Mouse (Mus musculus): ENCODE results near the gene Car9. TPM values are rescaled to one million over a fixed set of nuclear protein-coding genes. Genes with fewer than 3 reads are reported as not detected.
"Not testable (repeated sequence)": the region's sequence is repeated elsewhere in the genome, so short reads cannot be mapped to it uniquely, and the experiment has no call there.

Gene Car9
- total RNA-seq, 2 experiments from 2014 or later: 0.74 to 0.97 TPM

- DNase-seq: no peak
Measured at GRCm38 (mm10) chr4:43530081-43530501, 23.3 kb downstream of the Car9 start.

DNA sequence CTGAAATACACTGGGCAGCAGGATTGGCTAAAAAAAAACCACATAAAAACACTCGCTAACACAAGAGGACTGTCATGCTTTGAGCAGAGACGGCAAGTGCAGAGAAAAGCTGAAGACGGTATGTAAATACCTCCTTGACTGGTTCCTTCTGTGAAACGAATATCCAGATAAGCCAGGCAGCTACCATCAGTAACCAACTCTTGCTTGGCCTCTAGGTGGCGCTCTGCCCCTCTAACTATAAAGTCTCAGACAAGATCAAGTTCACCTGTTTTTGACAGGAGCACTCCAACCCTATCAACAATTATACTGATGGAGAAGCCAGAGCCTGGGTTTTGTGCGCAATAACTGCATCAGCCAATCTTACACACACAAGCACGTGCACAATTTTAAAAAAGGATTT lies 23.8 kb downstream of the Car9 start:
- peak; percentile 83 for DNase-seq

DNA sequence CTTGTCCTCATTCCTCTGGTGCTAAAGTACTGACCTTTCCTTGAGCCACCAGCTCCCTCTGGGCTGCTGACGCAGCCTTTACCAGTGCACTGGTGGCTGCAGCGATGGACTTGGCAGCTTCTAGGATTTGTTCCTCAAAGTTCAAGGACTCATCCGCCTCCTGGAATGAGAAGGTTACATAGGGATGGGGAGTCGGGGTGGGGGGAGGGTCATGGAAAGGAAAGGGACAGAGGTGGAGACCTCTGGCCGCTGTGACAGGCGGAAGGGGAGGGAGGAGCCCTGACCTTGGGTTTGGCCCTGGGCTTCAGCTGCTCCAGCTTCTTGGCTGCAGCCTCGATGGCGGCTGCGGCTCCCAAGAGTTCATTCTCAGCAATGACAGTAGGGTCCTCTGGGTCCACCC lies 26.5 kb downstream of the Car9 start:
- DNase-seq: no peak

GRCm38 (mm10) chr4:43535628-43536027 lies 28.9 kb downstream of the Car9 start:
- no peak for DNase-seq

DNA sequence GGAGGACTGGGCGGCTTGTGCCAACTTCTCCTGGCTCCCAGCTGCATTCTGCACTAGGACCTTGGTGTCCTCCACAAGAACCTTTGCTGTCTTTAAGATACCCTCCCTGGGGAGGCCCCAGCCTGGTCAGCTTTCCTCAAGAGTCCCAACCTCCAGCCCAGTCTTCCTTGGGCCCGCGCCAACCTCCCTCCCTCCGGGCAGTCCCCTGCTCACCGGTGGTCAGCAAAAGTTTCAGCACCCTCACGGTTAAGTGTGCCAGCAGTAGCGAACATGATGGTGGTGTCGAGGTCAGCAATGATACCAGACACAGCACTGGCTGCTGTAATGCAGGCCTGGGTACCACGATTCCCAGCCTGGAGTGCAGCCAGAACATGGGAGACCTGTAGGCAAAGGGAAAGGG lies 29.3 kb downstream of the Car9 start:
- DNase-seq: no peak

DNA sequence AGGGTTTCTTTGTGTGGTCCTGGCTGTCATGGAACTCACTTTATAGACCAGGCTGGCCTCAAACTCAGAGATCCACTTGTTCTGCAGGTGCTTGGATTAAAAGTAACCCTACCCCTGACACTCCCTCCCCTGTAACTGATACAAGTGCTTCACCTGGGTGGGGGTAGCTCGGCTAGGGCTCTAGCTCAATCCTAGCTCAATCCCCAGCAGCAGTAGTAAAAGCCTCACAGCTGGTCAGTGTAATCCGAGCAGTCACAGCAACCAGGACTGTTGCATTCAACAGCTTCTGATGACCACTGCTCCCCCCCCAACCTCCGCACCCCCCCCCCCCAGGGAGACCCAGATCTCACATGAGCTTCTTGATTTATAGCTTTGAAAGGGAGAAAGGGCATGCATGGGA lies 35.3 kb downstream of the Car9 start:
- no peak for DNase-seq

GRCm38 (mm10) chr4:43546375-43547047 lies 39.7 kb downstream of the Car9 start:
- peak; percentile 61 for DNase-seq

DNA sequence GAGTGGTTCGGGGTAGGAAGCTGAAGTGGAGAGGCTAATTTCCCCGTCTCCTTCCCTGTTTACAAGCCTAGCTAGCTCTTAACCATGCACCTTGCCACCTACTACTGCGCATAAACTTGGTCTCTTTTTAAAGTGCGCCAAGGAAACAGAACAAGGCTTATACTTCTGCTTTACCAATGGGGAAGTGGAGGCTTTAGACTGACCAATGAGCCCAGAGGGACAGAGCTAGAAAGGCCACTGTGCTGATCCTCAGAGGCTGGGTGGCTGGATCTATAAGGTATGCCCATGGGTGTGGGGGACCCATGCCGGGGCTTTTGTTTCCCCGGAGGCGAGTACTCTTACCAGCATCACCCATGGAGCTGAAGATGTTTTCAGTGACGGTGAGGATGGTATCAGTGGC lies 40.4 kb downstream of the Car9 start:
- DNase-seq: no peak

- no peak for DNase-seq
Measured at GRCm38 (mm10) chr4:43549055-43549454, 42.3 kb downstream of the Car9 start.

GRCm38 (mm10) chr4:43551854-43552253 lies 45.1 kb downstream of the Car9 start:
- not testable (repeated sequence) for DNase-seq

GRCm38 (mm10) chr4:43552437-43552836 lies 45.7 kb downstream of the Car9 start:
- DNase-seq: no peak

DNA sequence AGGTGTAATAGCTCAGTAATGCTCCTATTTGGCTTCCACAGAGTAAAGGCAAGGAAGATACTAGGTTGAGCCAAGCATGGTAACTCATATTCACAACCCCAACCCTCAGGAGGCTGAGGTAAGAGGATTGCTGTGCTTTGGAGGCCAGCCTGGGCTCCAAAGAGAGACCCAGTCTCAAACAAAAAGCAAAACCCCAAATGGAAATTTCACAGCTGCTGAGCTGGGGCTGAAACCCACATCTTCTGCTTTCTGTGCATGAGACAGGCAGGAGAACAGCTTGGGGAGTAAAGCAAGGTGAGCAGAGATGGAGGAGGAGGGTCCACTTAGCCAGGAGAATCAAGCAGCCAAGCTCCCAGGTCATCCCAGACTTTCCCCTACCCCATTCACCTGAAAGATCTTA lies 47.1 kb downstream of the Car9 start:
- no peak for DNase-seq

- no peak for DNase-seq
Measured at GRCm38 (mm10) chr4:43555926-43556325, 49.2 kb downstream of the Car9 start.

- peak; percentile 46 for DNase-seq
Measured at GRCm38 (mm10) chr4:43558028-43558630, 51.4 kb downstream of the Car9 start.

DNA sequence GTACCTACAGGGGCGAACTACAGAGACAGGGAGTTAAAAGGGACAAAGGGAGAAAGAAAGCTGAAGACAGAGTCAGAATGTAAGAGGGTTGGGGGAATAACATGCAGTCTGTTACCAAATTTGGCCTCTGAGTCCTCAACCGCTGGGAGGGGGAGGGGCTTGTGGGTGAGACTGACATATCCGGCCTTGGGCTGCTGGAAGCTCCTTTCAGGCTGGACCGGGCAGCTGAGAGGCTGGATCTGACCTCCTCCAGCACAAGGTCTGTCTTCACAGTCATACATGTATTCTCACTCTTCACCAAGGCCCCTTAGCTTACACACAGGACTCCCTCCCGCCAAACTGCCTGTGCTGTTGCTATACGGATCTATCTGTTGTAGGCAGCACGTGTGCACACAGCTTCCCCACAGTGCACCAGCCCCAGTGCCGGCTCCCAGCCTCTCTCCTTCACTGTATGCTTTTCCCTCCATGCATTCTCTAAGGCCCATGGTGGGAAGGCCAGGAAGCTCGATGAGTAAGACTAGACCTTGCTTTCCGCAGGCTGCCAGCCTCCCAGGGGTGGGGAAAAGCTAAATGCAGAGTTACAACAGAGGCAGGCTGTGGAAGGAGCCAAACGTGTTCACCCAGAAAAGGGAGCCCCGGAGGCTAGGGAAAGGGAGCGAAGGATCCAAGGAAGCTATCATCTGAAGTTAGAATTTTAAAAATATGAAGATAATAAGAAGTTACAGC lies 52.0 kb downstream of the Car9 start:
- peak; percentile 88 for DNase-seq

DNA sequence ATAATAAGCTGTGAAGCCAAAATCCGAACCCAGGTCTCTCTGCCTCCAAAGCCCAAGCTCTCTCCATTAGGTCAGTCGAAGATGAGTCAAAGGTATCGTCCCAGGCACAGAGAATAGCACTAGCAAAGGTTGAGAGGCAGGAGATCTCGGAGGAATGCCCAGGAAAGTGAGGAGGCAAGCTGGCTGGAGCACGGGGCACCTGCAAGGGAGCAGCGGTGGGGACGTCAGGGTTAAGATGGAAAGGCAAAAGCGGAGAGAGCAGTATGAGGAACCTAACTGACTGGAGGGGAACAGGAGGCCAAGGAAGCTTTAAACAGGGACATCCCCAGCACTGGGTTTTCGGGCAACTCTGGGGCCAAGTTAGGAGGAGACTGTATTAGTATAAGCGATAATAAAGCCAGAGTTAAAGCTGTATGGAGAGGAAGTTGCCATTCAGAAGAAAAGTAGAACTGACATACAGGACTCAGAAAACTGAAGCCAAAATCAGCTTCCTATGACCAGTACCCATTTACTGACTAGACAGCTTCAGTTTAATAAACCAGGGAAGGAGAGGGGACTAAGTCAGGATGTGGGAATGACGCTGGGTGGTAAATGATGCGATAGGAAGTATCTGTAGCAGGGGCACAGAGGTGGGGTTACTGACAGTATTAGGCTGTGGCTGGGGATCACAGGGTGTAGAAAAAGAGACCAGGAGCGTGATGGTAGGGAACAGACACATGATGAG lies 52.9 kb downstream of the Car9 start:
- no peak for DNase-seq

GRCm38 (mm10) chr4:43560243-43560611 lies 53.5 kb downstream of the Car9 start:
- peak; percentile 66 for DNase-seq

GRCm38 (mm10) chr4:43560976-43561375 lies 54.2 kb downstream of the Car9 start:
- no peak for DNase-seq

GRCm38 (mm10) chr4:43561436-43561996 lies 54.8 kb downstream of the Car9 start:
- no peak for DNase-seq

GRCm38 (mm10) chr4:43561997-43562768 lies 55.4 kb downstream of the Car9 start, which contains the start of the genes Creb3 and Tln1:
TSS of gene Creb3 (plus strand) at chr4:43562332.
TSS of gene Tln1 (minus strand) at chr4:43562691.
- peak; percentile 94 for DNase-seq

DNA sequence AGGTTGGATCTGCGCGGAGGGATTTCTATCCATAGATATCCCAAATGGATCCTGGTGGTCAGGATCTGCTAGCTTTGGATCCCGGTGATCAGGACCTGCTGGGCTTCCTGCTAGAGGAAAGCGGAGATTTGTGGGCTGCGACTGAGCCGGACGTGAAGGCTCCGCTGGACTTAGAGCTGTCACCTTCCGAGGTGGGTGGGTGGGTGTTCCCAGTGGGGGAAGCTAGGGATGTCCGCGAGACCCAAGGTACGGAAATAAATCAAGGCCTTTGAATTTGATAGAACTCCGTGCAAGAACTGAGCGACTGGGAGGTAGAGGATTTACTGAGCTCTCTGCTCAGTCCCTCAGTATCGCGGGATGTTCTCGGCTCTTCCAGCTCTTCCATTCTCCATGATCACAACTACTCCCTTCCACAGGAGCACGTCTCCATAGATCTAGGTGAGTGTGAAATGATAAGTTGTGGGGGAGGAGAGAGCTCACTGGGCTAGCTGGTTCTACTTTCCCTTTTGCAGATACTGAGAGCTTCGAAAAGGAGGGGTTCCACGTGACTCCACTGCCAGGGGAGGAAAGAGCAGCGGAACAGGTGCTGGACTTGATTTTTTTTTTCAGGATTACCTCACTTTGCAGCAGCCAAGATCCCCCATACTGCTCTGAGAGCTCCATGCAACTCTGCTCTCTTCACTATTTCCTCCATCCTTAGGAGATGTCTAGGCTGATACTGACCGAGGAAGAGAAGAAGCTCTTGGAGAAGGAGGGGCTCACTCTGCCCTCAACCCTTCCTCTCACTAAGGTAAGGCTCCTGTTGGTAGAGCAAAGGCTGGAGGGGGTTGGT lies 56.2 kb downstream of the Car9 start:
- no peak for DNase-seq

All from heart, postnatal 4 days (tissue).